Mouse (Mus musculus) hematopoietic stem cell, adult 5-6 weeks (primary cell): ENCODE results near the gene Farp1. TPM values are rescaled to one million over a fixed set of nuclear protein-coding genes. Genes with fewer than 3 reads are reported as not detected.

Experiments
- ATAC-seq, 2 experiments: fragments of 125-278 bp in 1 of 2; replicated peaks in 1 of 2; 2 replicates each; pipeline ENCODE4 v1.8.0; 2016 to 2017; ENCODE audit warnings: inconsistent platforms in 2 of 2, mild to moderate bottlenecking in 2 of 2, moderate number of reproducible peaks in 2 of 2, low read depth in 1 of 2, moderate TSS enrichment in 1 of 2; ENCODE audit not compliant: low FRiP score in 2 of 2, poor library complexity in 2 of 2, severe bottlenecking in 2 of 2, insufficient read depth in 1 of 2, low TSS enrichment in 1 of 2
- total RNA-seq: library from RNA; stranded (forward); fragments of 172-1452, 232-1000 nt; gene quantifications from 2 replicates; pipeline ENCODE4 v1.2.3, GENCODE M21; 2017

The Farp1 gene
- total RNA-seq, 1 experiment from 2014 or later: 0.60 TPM

- no peak for ATAC-seq
These were observed 216.7 kb downstream of the Farp1 start for GRCm38 (mm10) chr14:121251708-121252107.

GRCm38 (mm10) chr14:121252542-121252941 lies 217.5 kb downstream of the Farp1 start:
- ATAC-seq: 0 out of 4 replicates have a peak, but pooled peaks of 1 of the 2 experiments have one; percentile 2

- ATAC-seq: no peak
These were observed 219.9 kb downstream of the Farp1 start for GRCm38 (mm10) chr14:121254869-121255268.

- ATAC-seq: no peak
These were observed 220.5 kb downstream of the Farp1 start for GRCm38 (mm10) chr14:121255469-121255868.

GRCm38 (mm10) chr14:121256896-121257295 lies 221.9 kb downstream of the Farp1 start:
- ATAC-seq: no peak

GRCm38 (mm10) chr14:121259332-121259731 lies 224.3 kb downstream of the Farp1 start:
- ATAC-seq: no peak

- 0 out of 4 replicates have a peak, but pooled peaks have one; percentile 39 to 44 for ATAC-seq
These were observed 224.8 kb downstream of the Farp1 start for GRCm38 (mm10) chr14:121259789-121260188.

- peak in 1 of 2 experiments; percentile 38; a peak in 1 of 4 replicates for ATAC-seq
These were observed 226.4 kb downstream of the Farp1 start for GRCm38 (mm10) chr14:121261229-121261879.

- peak; percentile 22 to 24; a peak in 2 of 4 replicates for ATAC-seq
These were observed 227.6 kb downstream of the Farp1 start for GRCm38 (mm10) chr14:121262606-121263005.

- no peak for ATAC-seq
These were observed 228.9 kb downstream of the Farp1 start for GRCm38 (mm10) chr14:121263912-121264311.

- ATAC-seq: no peak
These were observed 229.5 kb downstream of the Farp1 start for GRCm38 (mm10) chr14:121264453-121264852.

- no peak for ATAC-seq
These were observed 232.8 kb downstream of the Farp1 start for GRCm38 (mm10) chr14:121267801-121268200.

GRCm38 (mm10) chr14:121270490-121270889 lies 235.5 kb downstream of the Farp1 start:
- no peak for ATAC-seq

- ATAC-seq: no peak
These were observed 240.0 kb downstream of the Farp1 start for GRCm38 (mm10) chr14:121274985-121275384.

- ATAC-seq: no peak
These were observed 241.0 kb downstream of the Farp1 start for GRCm38 (mm10) chr14:121276016-121276415.

GRCm38 (mm10) chr14:121279106-121279505 lies 244.1 kb downstream of the Farp1 start:
- ATAC-seq: peak; percentile 67 to 68

- no peak for ATAC-seq
These were observed 245.8 kb downstream of the Farp1 start for GRCm38 (mm10) chr14:121280601-121281335.

- ATAC-seq: no peak
These were observed 246.3 kb downstream of the Farp1 start for GRCm38 (mm10) chr14:121281336-121281710.
